Mouse (Mus musculus) urinary bladder, adult 2 months (tissue): Measurements from ENCODE around the gene Pard6a. TPM values are rescaled to one million over a fixed set of nuclear protein-coding genes. Genes with fewer than 3 reads are reported as not detected.

Source experiments
- polyA plus RNA-seq: library from polyadenylated mRNA; depleted of rRNA; stranded (reverse); fragments of >200 nt; gene quantifications from 2 replicates; pipeline ENCODE4 v1.2.3, GENCODE M21; 2012; rRNA removed

Gene Pard6a
- polyA plus RNA-seq, 1 experiment = 15.4 TPM

Other genes starting within 250 kb of the Pard6a start
- 84.1 and 93.7 TPM in 2 replicates for gene Tppp3, start 229.6 kb upstream of the Pard6a start, polyA plus RNA-seq
- gene Zdhhc1, start 204.2 kb upstream of the Pard6a start, polyA plus RNA-seq = 56.7 and 64.7 TPM in 2 replicates
- 0.49 and 0.52 TPM in 2 replicates for gene Hsd11b2, start 182.4 kb upstream of the Pard6a start, polyA plus RNA-seq
- gene Atp6v0d1, start 135.1 kb upstream of the Pard6a start, polyA plus RNA-seq = 144 and 148 TPM in 2 replicates
- 12.1 and 26.0 TPM in 2 replicates for gene Ripor1, start 95.9 kb upstream of the Pard6a start, polyA plus RNA-seq
- 21.6 and 31.5 TPM in 2 replicates for gene Ctcf, start 64.6 kb upstream of the Pard6a start, polyA plus RNA-seq
- 0.27 and 0.89 TPM in 2 replicates for gene Agrp, start 63.8 kb upstream of the Pard6a start, polyA plus RNA-seq
- 0.53 and 0.61 TPM in 2 replicates for gene Carmil2, start 14.9 kb upstream of the Pard6a start, polyA plus RNA-seq
- 18.2 and 18.8 TPM in 2 replicates for gene Acd, start within 50 bp of the Pard6a start, polyA plus RNA-seq
- not detected in 2 replicates for gene 4933405L10Rik, start 6.5 kb downstream of the Pard6a start, polyA plus RNA-seq
- 9.6 and 11.5 TPM in 2 replicates for gene Enkd1, start 7.1 kb downstream of the Pard6a start, polyA plus RNA-seq
- 5.2 and 5.9 TPM in 2 replicates for gene Gfod2, start 57.5 kb downstream of the Pard6a start, polyA plus RNA-seq
- gene Ranbp10, start 126.2 kb downstream of the Pard6a start, polyA plus RNA-seq = 17.7 and 18.2 TPM in 2 replicates
- not detected in 2 replicates for gene Tsnaxip1, start 126.6 kb downstream of the Pard6a start, polyA plus RNA-seq
- 14.5 and 21.2 TPM in 2 replicates for gene Cenpt, start 152.1 kb downstream of the Pard6a start, polyA plus RNA-seq
- gene Thap11, start 154.0 kb downstream of the Pard6a start, polyA plus RNA-seq = 42.2 and 44.4 TPM in 2 replicates
- gene Nutf2, start 159.4 kb downstream of the Pard6a start, polyA plus RNA-seq = 79.8 and 95.3 TPM in 2 replicates
- 38.1 and 44.6 TPM in 2 replicates for gene Edc4, start 179.7 kb downstream of the Pard6a start, polyA plus RNA-seq
- gene Nrn1l, start 192.4 kb downstream of the Pard6a start, polyA plus RNA-seq = 1.9 and 2.0 TPM in 2 replicates
- gene Pskh1, start 199.3 kb downstream of the Pard6a start, polyA plus RNA-seq = 30.0 and 32.6 TPM in 2 replicates
- gene Ctrl, start 232.7 kb downstream of the Pard6a start, polyA plus RNA-seq = 1.4 and 1.8 TPM in 2 replicates
- gene Psmb10, start 237.3 kb downstream of the Pard6a start, polyA plus RNA-seq = 82.8 and 98.7 TPM in 2 replicates
- 3.7 and 5.2 TPM in 2 replicates for gene Lcat, start 242.2 kb downstream of the Pard6a start, polyA plus RNA-seq